Comparison of ENCODE assay signal across 20 mouse cellular contexts in the genomic region with DNA sequence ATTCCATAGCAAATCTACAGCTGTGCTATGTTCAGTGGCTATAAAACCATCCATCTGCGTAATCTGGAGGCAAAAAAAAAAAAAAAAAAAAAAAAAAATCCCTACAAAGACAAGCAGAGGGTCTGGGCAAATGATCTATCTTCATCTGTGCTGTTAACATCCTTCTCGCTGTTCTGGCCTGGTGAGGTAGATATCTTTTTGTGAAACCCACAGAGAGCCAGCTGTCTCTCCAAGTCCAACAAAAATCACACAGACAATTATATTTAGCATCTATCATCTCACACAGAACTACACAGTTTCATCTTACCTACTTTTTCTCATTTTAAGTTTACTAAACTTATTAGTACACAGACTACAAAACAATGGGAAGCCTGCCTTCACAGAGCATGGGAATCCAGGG.
DNase-seq lines count a peak whose midpoint lies in the region; ATAC-seq and TF ChIP-seq lines count a peak whose summit lies in the region.
"Had no signal": no experiment of that assay in that cellular context is flagged by ENCODE, and none has a peak within 500 bp of the region (broad histone marks: within the 10 kb centered on the region; RNA-seq: fewer than 3 reads in every experiment).

No protein-coding gene starts in this region.

- peak; percentile 85 for ATAC-seq in frontal cortex, adult (ENCODE audit: low TSS enrichment)
- ATAC-seq: activated CD4-positive, CD25-positive, alpha-beta regulatory T cell, adult 4 months; CD4-positive, CD25-positive, alpha-beta regulatory T cell, adult 4 months; Patski had no signal

- DNase-seq in frontal cortex, postnatal 25 days (ENCODE audit: low spot score in 2 of 2): no peak
- DNase-seq in frontal cortex, postnatal 36 days (ENCODE audit: low spot score in 2 of 2): peak; percentile 2 to 14
- no peak for DNase-seq in frontal cortex, postnatal 10 days (ENCODE audit: low spot score in 2 of 2)
- no peak for DNase-seq in left cerebral cortex, adult 2 months (ENCODE audit: extremely low spot score in 1 of 2, low spot score in 2 of 2)
- no peak for DNase-seq in left cerebral cortex, adult 11 months (ENCODE audit: low spot score)
- DNase-seq in brain, adult 2 months (ENCODE audit: low read depth, low spot score): peak; percentile 53
- DNase-seq in cerebellum, postnatal 14 days: no peak
- DNase-seq: adrenal gland, adult 2 months; adrenal gland, adult 8-10 months; adrenal gland, postnatal 10 days; adrenal gland, postnatal 14 days; adrenal gland, postnatal 25 days; adrenal gland, postnatal 36 days; B cell, adult 2 months; cerebellum, adult 11 months; cerebellum, adult 11-12 months had no signal

- intact Hi-C loops in left cerebral cortex, adult 2 months (cut with DNase I): loop anchor here (5.0 kb wide), 1 partner anchor 199 kb away; no protein-coding TSS in a partner anchor

- no peak overlapping the region for H3K4me3 ChIP-seq in left cerebral cortex, adult 2 months

- no peak for TF ChIP-seq CTCF in left cerebral cortex, adult 2 months (IDR thresholded peaks at IDR 0.05)

- peak overlapping the region; percentile 69; the same call in 1 of the 2 replicates for H3K27ac ChIP-seq in left cerebral cortex, adult 2 months

Comparison
In these comparisons a context has a peak if more than half of its experiments do, and no peak if none do; other contexts are left out.
1. DNase-seq: peak in frontal cortex, postnatal 36 days (2 of 2) and brain, adult 2 months (single experiment); none in frontal cortex, postnatal 25 days (0 of 2), frontal cortex, postnatal 10 days (0 of 2), left cerebral cortex, adult 2 months (0 of 2), left cerebral cortex, adult 11 months (single experiment) and cerebellum, postnatal 14 days (0 of 2).